Mouse (Mus musculus): ENCODE results near the gene Lipe.

Lipe gene

DNA sequence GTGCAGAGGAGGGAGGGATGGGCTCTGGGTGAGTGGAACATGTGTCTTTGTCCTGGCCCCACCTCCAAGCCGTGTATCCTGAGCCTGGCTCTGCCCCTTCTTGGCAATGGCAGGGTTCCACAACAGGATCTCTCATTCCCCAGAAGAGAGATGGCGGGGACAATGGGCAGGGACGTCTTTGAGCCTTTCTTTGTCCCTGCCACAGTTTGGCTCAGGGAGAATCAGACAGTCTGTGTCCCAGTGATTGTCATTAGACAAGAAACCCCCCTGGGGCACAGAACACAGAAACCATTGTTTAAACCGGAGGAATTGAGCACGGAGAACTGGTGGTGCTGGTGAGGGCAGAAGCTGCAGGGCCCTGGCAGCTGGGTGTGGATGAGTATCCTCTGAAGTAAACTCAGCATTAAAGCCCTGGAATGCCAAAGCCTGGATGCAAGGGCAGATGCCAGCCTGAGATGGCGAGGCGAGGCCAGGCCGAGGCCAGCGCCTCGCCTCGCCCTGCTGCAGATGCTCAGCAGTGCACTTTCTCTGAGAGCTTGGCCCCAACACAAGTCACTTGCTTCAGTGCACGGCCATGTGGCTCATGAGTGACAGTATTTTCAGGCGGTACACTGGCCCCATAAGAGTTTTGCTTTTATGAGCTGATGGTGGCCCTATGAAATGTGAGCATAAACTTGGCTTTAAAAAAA, 32.4 kb downstream of the Lipe start:
- in situ Hi-C loops (cut with MboI, MseI): no loop called here

DNA sequence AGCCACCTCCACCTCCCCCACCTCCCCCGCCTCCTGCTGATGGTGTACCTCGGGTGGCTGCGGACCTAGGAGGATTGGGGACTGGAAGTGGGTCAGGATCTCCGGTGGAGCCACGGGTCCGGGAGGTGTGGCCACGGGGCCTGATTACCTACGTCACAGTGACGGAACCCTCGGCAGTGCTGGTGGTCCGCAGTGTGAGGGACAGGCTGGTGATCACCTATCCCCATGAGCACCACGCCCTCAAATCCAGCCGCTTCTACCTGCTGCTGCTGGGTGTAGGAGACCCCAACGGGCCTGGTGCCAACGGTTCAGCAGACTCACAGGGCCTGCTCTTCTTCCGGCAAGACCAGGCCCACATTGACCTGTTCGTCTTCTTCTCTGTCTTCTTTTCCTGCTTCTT, 34.9 kb downstream of the Lipe start:
- in situ Hi-C loops (cut with MboI, MseI): no loop called here

- in situ Hi-C loops (cut with MboI, MseI): no loop called here
Measured at GRCm38 (mm10) chr7:25363151-25363550, 35.4 kb downstream of the Lipe start.

DNA sequence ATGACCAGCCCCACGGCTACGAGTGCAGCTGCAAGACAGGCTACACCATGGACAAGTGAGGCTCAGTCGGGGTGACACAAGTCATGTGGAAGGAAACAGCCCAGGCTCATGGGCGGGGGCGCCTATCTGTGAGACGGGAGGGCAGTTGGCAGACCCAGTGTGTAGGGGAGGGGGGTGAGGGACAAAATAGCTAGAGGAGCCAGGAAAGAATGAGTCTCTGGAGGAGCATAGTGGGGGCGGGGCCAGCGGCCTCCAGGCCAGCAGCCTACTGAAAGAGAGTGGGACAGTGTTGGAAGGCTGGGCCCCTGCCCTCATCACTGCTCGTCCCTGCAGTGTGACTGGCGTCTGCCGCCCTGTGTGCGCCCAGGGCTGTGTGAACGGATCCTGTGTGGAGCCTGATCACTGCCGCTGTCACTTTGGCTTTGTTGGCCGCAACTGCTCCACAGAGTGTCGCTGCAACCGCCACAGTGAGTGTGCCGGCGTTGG, 39.7 kb downstream of the Lipe start:
- in situ Hi-C loops (cut with MboI, MseI): no loop called here

DNA sequence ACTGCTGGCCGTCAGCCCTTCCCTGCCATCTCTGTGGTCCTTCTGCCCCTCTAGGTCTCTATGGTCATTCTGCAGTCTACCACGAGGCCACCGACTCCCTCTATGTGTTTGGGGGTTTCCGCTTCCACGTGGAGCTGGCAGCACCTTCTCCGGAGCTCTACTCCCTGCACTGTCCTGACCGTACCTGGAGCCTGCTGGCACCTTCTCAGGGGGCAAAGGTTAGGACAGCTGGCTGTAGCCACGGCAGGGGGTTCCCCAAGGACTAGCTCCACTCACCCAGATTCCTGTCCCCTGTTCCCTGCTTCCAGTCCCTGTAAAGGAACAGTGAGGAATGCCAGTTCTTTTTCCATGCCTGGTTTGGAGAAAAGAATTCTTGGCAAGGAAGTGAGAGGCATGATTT, 49.6 kb downstream of the Lipe start:
- in situ Hi-C loops (cut with MboI, MseI): no loop called here

GRCm38 (mm10) chr7:25341000-25341784, 57.3 kb downstream of the Lipe start:
- in situ Hi-C loops (cut with MboI, MseI): no loop called here

DNA sequence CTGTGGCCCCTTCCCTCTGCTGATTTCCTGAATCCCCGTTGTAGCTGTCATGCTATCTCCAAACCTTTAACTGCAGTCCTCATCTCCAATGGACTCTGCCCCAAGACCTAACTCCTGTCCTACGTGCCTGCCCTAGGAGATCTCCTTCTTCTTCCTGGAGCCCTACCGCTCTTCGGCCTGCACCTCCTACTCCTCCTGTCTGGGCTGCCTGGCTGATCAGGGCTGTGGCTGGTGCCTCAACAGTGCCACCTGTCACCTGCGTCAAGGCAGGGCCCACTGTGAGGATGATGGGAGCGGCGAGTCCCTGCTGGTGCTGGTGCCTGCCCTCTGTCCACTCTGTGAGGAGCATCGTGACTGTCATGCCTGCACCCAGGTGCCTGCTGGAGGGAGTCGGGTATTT, 59.2 kb downstream of the Lipe start:
- in situ Hi-C loops (cut with MboI, MseI): no loop called here

- in situ Hi-C loops (cut with MboI, MseI): no loop called here
Measured at GRCm38 (mm10) chr7:25334472-25334871, 64.0 kb downstream of the Lipe start.

DNA sequence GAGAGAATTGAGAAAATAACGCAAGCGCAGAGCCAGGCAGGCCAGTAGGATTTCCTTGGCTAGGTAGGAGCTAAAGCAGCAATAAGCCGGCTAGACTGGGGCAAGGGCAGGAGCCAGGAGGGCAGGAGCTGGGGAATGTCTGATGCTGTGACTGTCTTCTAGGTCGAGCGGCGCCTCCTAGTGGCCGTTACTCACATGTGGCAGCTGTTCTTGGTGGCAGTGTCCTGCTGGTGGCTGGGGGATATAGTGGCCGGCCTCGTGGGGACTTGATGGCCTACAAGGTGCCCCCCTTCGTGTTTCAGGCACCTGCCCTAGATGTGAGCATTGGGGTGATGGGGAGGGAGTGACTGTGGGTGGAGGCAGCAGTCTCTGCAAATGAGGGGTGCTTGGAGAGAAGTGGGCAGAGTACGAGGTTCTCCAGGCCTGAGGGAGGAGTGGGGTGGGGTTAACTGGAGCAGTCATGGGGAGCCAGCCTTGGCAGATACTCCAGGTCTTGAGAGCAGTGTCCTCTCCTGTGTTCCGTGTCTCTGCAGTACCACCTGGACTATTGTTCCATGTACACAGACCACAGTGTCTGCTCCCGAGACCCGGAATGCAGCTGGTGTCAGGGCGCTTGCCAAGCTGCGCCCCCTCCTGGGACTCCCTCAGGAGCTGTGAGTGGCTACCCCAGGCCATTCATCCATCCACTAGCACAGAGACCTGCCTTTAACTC, 64.8 kb downstream of the Lipe start:
- in situ Hi-C loops (cut with MboI, MseI): no loop called here
